Mouse (Mus musculus): ENCODE results near the gene Has3. TPM values are rescaled to one million over a fixed set of nuclear protein-coding genes. Genes with fewer than 3 reads are reported as not detected.

Gene Has3
- 0.97 and 1.3 TPM in 2 replicates for polyA plus RNA-seq (2015; fragmentation: Nextera tagmentation; extraction: Ambion mirVana)

GRCm38 (mm10) chr8:106870051-106870450 is at the start of gene Has3:
Gene Has3, plus strand, starts transcription at chr8:106870242.
- H3K27me3 ChIP-seq: peaks cover 55% of the 10 kb centered on the region
- WGBS: 1% methylated on average over 18 of the region's 18 CpGs
- peak within 1 kb of the TSS; percentile 65 for H3K27ac ChIP-seq

DNA sequence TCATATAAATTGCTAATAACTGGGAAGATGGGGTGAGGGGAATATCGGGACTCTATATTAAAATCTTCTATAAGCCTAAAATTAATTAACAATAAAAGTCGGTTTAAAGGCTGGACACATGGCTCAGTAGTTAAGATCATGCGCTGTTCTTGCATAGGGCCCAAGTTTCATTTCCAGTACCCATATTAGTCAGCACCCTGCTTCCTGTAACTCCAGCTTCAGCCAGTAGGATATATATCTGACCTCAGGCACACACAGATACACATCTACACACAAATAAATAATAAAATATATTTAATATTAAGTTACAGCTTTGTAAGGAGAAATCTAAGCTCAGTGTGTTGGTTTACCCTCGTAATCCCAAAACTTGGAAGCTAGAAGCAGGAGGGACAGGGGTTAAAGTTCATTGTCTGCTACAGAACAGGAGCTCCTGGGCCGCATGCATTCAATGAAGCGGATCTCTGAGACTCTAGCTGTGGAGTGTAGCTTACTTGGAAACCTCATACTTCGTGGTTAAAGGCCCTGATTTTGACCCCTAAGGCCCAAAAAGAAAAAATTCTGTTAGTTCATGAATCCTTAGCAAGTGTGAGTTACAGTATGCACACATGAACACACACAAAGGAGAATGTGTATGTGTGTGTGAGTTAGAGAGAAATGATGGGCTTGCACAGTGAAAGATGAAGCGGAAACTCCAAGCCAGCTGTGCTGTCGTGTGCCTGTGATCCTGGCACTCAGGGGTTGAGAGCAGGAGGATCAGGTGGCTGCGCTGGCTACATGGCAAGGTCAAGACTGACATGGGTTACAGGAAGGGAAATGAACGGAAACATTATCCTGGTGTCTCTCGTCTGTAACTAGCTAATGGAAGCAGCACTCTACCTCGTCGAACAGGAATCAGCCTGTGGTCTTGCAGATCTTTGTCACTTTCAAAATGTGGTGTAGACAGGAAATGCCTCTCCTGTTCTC is 49.2 kb upstream of the Has3 start:
- no peak overlapping the region for H3K27ac ChIP-seq
- H3K36me3 ChIP-seq: no peaks in the 10 kb centered on the region
- peaks cover 8% of the 10 kb centered on the region for H3K4me1 ChIP-seq (replicated peaks)
- no peaks in the 10 kb centered on the region for H3K27me3 ChIP-seq
- no peaks in the 10 kb centered on the region for H3K9me3 ChIP-seq
- no peak overlapping the region for H3K9ac ChIP-seq (replicated peaks)
- H3K4me2 ChIP-seq (replicated peaks): no peak overlapping the region
- WGBS: 88% methylated on average over 14 of the region's 14 CpGs
- ATAC-seq: no peak
- no peak overlapping the region for H3K4me3 ChIP-seq (replicated peaks)

More at GRCm38 (mm10) chr8:106870051-106870450, at the start of gene Has3:
- H3K4me3 ChIP-seq (replicated peaks): peak within 1 kb of the TSS; percentile 54
- H3K9ac ChIP-seq (replicated peaks): peak within 1 kb of the TSS; percentile 78
- ATAC-seq: no peak
- peaks cover 9% of the 10 kb centered on the region for H3K36me3 ChIP-seq
- peak within 1 kb of the TSS; percentile 94 for H3K4me2 ChIP-seq (replicated peaks)
- no peaks in the 10 kb centered on the region for H3K9me3 ChIP-seq
- peaks cover 36% of the 10 kb centered on the region for H3K4me1 ChIP-seq (replicated peaks)

DNA sequence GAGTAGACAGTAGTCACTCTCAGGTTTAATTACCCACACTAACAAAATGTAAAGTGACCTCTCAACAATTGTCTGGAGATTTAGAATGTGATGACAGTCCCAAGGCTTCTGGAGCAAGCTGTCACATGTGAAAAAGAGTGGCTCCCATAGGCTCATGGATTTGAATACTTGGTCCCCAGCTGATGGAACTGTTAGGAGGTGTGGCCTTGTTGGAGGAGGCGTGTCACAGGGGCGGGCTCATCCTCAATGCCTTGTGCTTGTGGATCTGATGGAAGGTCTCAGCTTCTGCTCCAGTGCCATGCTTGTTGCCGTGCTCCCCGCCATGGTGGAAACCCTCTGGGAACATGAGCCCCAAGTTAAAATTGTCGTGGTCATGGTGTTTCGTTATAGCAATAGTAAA is 41.1 kb upstream of the Has3 start:
- WGBS: 81% methylated on average over 6 of the region's 6 CpGs
- Histone ChIP-seq H3K9ac (replicated peaks) (no peak overlapping the region), H3K27ac (no peak overlapping the region), H3K36me3 (no peaks in the 10 kb centered on the region), H3K4me2 (replicated peaks) (no peak overlapping the region), H3K9me3 (no peaks in the 10 kb centered on the region), H3K4me1 (replicated peaks) (no peaks in the 10 kb centered on the region), H3K27me3 (no peaks in the 10 kb centered on the region), H3K4me3 (replicated peaks) (no peak overlapping the region)
- no peak for ATAC-seq

GRCm38 (mm10) chr8:106829526-106830045 is 40.5 kb upstream of the Has3 start:
- ATAC-seq: no peak

DNA sequence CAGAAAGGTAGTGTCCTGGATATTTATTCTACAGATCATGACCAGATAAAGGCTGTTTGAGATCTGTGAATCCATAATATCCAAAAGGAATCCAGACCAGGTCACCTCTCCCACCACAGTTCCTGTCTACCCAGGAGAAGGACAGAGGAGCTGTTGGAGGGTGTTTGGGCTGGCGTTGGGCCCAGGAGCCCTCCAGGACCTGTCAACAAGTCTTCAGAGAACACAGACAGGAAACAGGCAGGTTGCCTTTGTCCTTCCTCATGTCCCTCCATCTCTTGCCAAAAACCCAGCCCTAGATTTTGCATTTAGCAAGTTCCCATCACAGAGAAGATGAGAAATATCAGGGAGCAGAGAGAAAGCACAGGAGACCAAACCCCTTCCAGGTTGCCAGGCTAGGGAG is 35.1 kb upstream of the Has3 start:
- Histone ChIP-seq H3K9ac (replicated peaks) (no peak overlapping the region), H3K27me3 (no peaks in the 10 kb centered on the region), H3K36me3 (no peaks in the 10 kb centered on the region), H3K4me2 (replicated peaks) (no peak overlapping the region), H3K4me3 (replicated peaks) (no peak overlapping the region), H3K9me3 (no peaks in the 10 kb centered on the region), H3K4me1 (replicated peaks) (peaks cover 13% of the 10 kb centered on the region), H3K27ac (no peak overlapping the region)
- no peak for ATAC-seq
- WGBS: 86% methylated on average over 1 of the region's 1 CpGs

More at GRCm38 (mm10) chr8:106829526-106830045, 40.5 kb upstream of the Has3 start:
- no peaks in the 10 kb centered on the region for H3K27me3 ChIP-seq
- H3K4me2 ChIP-seq (replicated peaks): no peak overlapping the region
- no peaks in the 10 kb centered on the region for H3K9me3 ChIP-seq
- no peak overlapping the region for H3K4me3 ChIP-seq (replicated peaks)
- WGBS: 90% methylated on average over 5 of the region's 5 CpGs
- H3K27ac ChIP-seq: no peak overlapping the region
- H3K9ac ChIP-seq (replicated peaks): no peak overlapping the region
- no peaks in the 10 kb centered on the region for H3K4me1 ChIP-seq (replicated peaks)
- no peaks in the 10 kb centered on the region for H3K36me3 ChIP-seq

GRCm38 (mm10) chr8:106836525-106836924 is 33.5 kb upstream of the Has3 start:
- no peaks in the 10 kb centered on the region for H3K9me3 ChIP-seq
- ATAC-seq: no peak

GRCm38 (mm10) chr8:106838803-106839202 is 31.2 kb upstream of the Has3 start:
- ATAC-seq: no peak
- Histone ChIP-seq H3K4me1 (replicated peaks) (peaks cover 19% of the 10 kb centered on the region), H3K27ac (peak overlapping the region; percentile 86), H3K4me3 (replicated peaks) (no peak overlapping the region), H3K27me3 (no peaks in the 10 kb centered on the region), H3K36me3 (0 out of 2 replicates have a peak, but pooled peaks cover 3% of the 10 kb centered on the region), H3K4me2 (replicated peaks) (no peak overlapping the region), H3K9ac (replicated peaks) (peak overlapping the region; percentile 58; the same call in 1 of the 2 replicates), H3K9me3 (no peaks in the 10 kb centered on the region)
- WGBS: 81% methylated on average over 6 of the region's 6 CpGs

More at GRCm38 (mm10) chr8:106836525-106836924, 33.5 kb upstream of the Has3 start:
- Histone ChIP-seq H3K4me3 (replicated peaks) (no peak overlapping the region), H3K27ac (no peak overlapping the region), H3K36me3 (no peaks in the 10 kb centered on the region), H3K27me3 (no peaks in the 10 kb centered on the region), H3K4me1 (replicated peaks) (peaks cover 19% of the 10 kb centered on the region), H3K4me2 (replicated peaks) (no peak overlapping the region), H3K9ac (replicated peaks) (no peak overlapping the region)
- WGBS: 88% methylated on average over 6 of the region's 6 CpGs

DNA sequence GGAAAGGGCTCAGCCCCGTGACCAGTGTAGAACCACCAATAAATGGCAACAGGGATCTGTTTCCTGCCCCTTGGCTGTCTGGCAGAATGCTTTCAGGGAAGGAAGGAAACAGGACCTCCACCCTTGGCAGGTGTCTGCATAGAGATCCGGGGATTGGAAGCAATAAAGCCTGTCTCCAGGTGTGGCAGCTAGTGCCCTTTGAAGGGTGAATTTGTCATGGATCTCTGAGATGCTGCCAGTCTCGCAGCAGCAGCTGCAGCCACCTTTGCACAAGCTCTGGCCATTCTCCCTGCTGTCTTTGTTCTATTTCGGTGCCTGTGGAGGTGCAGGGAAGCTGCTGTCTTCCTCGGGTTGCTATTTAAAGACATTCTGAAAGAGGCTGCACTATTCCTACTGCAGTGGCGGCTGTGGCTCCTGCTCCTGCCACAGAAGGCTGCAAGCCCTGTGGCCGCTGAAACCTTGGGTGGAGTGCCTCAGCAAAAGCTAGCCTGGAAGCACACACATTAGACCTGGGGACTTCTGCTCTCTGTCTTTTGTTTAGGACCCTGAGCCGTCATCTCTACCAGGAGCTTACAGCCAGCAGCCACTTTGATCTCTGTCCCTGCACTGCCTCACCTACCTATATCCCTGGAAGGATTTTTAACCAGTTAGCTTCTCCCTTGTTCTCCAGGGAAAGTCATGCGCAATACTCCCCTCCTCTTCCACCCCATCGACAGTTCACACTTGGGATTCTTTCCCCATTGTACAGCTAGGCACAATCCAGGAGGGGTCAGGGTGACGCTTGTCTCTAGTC is 30.6 kb upstream of the Has3 start:
- ATAC-seq: peak; percentile 53; the same call in 1 of the 2 replicates
- 29% methylated on average over 11 of the region's 11 CpGs for WGBS
- H3K36me3 ChIP-seq: 0 out of 2 replicates have a peak, but pooled peaks cover 3% of the 10 kb centered on the region
- no peaks in the 10 kb centered on the region for H3K27me3 ChIP-seq
- peaks cover 19% of the 10 kb centered on the region for H3K4me1 ChIP-seq (replicated peaks)
- H3K9ac ChIP-seq (replicated peaks): peak overlapping the region; percentile 58
- H3K27ac ChIP-seq: peak overlapping the region; percentile 86
- no peaks in the 10 kb centered on the region for H3K9me3 ChIP-seq
- H3K4me2 ChIP-seq (replicated peaks): 0 out of 2 replicates have a peak overlapping the region, but pooled peaks have one; percentile 12
- no peak overlapping the region for H3K4me3 ChIP-seq (replicated peaks)

DNA sequence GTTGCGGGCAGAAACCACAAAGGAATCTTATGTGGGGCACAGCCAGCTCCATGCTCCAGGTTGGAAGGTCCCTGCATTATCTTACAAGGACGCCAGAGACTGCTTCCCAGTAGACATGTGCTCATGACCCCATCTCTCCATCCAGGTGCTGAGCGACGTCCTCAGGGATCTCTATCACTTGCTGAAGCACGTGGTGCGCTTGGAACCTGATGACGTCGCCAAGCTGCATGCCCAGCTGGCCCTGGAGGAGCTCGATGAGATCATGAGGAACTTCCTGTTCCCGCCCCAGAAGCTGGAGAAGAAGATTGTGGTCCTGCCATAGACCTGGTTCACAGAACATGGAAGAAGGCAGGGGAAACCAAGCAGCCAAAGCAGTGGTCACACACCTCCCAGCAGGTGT is 20.0 kb upstream of the Has3 start:
- no peaks in the 10 kb centered on the region; the same call in 1 of the 2 replicates for H3K36me3 ChIP-seq
- no peak for ATAC-seq
- no peaks in the 10 kb centered on the region for H3K27me3 ChIP-seq
- no peaks in the 10 kb centered on the region for H3K4me1 ChIP-seq (replicated peaks)
- WGBS: 94% methylated on average over 10 of the region's 10 CpGs
- no peak overlapping the region for H3K27ac ChIP-seq
- H3K9ac ChIP-seq (replicated peaks): no peak overlapping the region
- no peaks in the 10 kb centered on the region for H3K9me3 ChIP-seq
- no peak overlapping the region for H3K4me3 ChIP-seq (replicated peaks)
- no peak overlapping the region for H3K4me2 ChIP-seq (replicated peaks)

DNA sequence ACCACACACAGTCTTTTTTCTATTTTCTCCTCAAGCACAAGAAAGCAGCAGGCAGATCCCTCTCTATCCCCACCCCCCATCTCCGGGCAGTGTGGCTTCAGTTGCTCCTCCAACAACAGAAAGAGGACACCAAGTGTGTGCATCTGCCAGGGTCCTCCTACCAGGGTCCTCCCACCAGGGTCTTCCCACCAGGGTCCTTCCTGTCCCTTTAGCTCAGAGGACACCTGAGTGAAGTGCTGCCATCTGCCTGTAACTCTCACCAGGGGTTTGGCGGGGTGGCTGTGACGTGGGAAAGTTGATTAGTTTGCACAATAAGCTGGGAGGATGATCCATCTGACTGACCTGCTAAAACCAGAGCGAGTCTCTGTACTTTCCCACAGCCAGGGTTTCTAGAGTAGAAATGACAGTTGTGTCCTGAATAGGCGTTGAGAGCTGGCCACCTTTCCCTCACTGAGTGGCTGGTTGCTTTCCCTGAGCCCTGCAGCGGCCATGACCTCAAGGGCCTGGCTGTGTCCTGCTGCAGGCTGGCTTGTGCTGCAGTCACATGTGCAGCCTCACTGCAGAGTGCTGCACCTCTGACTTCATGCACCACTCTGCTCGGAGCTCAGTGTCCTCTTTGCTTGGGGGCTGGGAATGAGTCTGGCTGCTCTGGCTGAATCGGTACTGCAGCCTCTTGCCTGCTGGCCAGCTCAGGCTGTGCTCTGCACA is 15.4 kb upstream of the Has3 start:
- no peaks in the 10 kb centered on the region for H3K9me3 ChIP-seq
- no peak for ATAC-seq
- no peak overlapping the region for H3K9ac ChIP-seq (replicated peaks)
- H3K27ac ChIP-seq: no peak overlapping the region
- no peaks in the 10 kb centered on the region for H3K27me3 ChIP-seq
- H3K4me2 ChIP-seq (replicated peaks): no peak overlapping the region
- no peak overlapping the region for H3K4me3 ChIP-seq (replicated peaks)
- WGBS: 50% methylated on average over 8 of the region's 8 CpGs
- H3K4me1 ChIP-seq (replicated peaks): no peaks in the 10 kb centered on the region
- no peaks in the 10 kb centered on the region; the same call in 1 of the 2 replicates for H3K36me3 ChIP-seq

DNA sequence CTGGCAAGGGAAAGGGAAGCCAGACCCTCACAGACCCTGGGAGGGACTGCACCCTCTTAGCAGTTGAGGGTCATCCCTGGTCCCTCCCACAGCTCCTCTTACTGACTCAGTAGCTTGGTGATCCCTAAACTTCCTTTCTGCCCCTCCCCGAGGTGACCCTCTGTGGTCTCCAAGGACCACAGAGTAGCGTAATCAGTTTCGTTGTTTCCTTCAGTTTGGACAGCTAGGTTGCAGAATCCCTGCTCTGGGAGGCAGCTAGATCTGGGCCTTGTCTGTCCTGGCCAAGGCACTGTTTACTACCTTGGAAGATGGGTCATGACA is 14.8 kb upstream of the Has3 start:
- ATAC-seq: no peak
- WGBS: 86% methylated on average over 3 of the region's 3 CpGs

More for the DNA sequence above, 14.8 kb upstream of the Has3 start:
- Histone ChIP-seq H3K36me3 (no peaks in the 10 kb centered on the region; the same call in 1 of the 2 replicates), H3K27me3 (no peaks in the 10 kb centered on the region), H3K9me3 (no peaks in the 10 kb centered on the region), H3K9ac (replicated peaks) (no peak overlapping the region), H3K4me3 (replicated peaks) (no peak overlapping the region), H3K27ac (no peak overlapping the region), H3K4me2 (replicated peaks) (no peak overlapping the region), H3K4me1 (replicated peaks) (no peaks in the 10 kb centered on the region)
